Mouse (Mus musculus) cerebellum, adult 11-12 months (tissue): ENCODE measurements around the gene Gm8237.
"Not testable (repeated sequence)": the region's sequence is repeated elsewhere in the genome, so short reads cannot be mapped to it uniquely, and the experiment has no call there.

Experiments
- DNase-seq: peaks from one replicate; pipeline ENCODE4 v3.0.0; 2022

The Gm8237 gene

DNA sequence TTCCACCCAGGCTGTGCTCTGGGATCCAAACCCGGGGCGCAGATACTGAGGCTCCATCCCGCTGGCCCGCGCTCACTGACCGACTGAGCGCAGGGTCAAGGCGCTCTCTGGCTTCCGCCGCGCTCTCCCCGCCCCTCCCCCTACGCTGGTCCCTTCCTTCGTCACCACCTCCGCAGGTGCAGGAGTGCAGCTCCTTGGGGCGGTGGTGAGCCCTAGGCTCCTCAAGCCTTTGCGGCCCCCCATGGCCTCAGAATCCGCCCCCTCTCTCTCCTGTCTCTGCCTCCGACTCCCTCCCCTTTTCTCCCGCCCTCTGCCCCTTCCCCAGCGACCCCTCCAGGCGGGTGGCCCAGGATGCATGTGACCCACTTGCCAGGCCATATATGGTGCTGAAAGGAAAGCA, at the start of gene Gm8237:
Gene Gm8237, minus strand, starts transcription at position 142 of the 400 bp plus-strand sequence.
- not testable (repeated sequence) for DNase-seq

GRCm38 (mm10) chr14:5923276-5923675, 43.1 kb upstream of the Gm8237 start:
- not testable (repeated sequence) for DNase-seq

DNA sequence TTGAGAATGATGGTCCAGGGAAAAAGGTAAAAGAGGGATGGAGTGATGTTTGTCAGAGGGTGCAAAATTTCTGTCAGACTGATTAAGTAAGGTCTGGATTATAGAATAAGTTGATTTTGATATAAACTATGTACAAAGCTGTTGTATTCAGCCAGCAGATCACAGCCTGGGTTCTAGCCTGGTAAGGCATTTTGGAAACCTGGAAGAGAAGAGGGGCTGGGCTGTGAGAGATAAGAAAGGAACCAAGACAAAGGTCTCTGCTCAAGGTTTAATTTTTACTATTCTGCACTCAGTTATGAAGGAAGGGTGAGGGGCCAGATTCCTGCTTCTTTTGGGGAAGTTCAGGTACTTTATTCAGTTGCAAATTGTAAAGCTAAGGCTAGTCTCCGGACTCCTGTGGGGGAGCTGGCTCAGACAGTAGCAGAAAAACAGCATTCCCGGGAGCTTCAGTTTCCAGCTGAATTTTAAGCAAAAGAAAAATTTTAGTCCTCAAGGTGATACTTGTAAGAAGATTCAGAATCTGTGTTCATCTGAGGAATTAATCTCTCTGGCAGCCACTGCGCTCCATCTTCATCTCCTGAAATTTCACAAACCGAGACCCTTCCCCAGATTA, 38.3 kb upstream of the Gm8237 start:
- DNase-seq, result not testable (repeated sequence)

- DNase-seq, result not testable (repeated sequence)
Measured at GRCm38 (mm10) chr14:5913701-5914100, 33.5 kb upstream of the Gm8237 start.

DNA sequence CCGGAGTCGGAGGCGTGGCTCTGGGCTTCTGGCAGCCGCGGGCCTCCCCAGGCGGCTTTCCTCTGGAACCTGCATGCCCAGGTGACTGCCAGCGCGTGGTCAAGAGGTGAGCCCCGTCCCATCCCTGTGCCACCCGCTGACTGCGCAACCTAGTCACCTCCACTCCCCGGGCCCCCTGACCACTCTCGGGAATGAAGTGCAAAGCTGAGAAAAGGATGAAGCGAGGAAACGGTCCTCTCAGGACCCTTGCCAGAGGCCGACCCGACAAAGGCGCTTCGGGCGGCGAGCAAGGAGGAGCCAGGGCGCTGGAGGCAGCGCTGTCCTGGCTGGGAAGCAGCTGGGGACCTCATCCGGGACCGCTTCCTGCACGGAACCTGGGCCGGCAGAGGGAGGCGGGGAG, 391 bp downstream of the Gm8237 start:
- not testable (repeated sequence) for DNase-seq

DNA sequence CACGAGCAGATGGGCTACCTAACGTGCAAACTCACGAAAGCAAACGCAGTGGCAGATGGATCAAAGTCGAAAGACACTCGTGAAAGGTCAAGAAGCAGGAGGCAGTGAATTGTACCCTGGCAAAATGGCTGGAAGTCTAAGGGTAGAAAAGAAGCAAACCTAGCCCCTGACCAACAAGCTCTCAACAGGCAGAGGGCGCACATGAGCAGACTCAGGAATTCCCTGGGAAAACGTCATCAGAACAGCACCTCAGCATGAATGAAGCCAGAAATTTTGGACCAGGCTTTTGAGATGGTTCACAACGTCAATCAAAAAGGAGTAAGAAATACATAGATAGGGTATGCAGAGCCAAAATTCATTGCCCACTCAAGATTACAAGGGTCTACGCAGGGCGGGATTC, 1.0 kb downstream of the Gm8237 start:
- not testable (repeated sequence) for DNase-seq

DNA sequence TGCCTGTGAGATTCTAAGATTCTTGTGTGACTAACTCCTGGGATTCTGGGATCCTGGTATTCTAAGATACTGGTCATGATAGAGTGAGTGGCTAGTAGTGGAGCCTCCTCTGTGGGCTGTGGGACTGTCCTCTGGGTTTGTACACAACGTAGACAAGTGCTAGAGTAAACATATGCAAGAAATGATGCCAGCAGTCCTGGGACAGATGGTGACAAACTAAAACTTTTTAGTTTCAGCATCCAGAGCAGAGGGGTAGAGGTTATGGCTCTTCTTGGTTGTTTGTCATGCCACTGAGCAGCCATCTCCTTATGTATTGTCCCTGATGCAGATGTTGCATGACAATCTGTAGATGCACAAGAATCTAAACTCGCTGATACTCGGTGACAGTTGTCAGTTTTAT, 24.3 kb downstream of the Gm8237 start:
- DNase-seq, result not testable (repeated sequence)

DNA sequence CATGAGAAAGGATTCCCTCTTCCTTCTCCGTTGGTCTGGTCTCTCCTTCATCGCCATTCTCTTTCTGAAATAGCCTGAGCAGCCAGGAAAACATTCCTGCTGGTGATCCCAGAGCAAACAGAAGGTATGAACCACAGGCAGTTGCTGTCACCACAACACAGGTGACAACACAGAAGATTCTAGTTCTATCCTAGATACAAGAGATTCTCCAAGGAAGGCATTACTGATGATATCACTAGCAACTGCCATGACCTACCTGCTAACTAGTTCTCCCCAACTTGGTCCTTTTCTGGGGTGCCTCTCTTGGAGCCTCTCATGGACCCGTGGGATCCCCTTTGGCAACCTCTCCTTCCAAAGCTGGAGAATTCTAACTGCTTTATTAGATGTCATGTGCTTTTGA, 50.0 kb downstream of the Gm8237 start, which contains the start of gene Gm3424:
Gene Gm3424, minus strand, starts transcription at position 101 of the 400 bp plus-strand sequence.
- not testable (repeated sequence) for DNase-seq

DNA sequence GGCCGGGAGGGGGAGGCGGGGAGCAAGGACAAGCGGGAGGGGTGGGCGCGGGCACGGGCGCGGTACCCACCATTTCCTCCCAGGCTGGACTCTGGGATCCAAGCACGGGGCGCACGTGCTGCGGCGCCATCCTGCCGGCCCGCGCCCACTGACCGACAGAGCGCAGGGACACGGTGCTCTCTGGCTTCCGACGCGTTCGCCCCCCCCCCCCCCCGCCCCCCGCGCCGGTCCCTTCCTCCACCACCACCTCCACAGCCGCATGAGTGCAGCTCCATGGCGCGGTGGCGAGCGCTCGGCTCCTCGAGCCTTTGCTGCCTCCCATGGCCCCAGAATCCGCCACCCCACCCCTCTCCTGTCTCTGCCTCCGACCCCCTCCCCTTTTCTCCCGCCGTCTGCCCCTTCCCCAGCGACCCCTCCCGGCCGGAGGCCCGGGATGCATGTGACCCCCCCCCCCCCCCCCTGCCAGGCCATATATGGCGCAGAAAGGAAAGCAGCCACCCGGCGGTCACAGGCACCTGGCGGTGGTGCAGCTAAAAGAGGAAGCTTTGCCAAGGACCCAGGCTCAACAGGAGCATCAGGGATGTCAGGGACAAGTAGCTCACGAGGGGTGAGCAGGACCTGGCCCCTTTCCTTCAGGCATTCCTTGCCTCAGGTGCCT, 67.4 kb downstream of the Gm8237 start:
- not testable (repeated sequence) for DNase-seq
